Comparison of ENCODE assay signal across 25 mouse cellular contexts in the genomic region with DNA sequence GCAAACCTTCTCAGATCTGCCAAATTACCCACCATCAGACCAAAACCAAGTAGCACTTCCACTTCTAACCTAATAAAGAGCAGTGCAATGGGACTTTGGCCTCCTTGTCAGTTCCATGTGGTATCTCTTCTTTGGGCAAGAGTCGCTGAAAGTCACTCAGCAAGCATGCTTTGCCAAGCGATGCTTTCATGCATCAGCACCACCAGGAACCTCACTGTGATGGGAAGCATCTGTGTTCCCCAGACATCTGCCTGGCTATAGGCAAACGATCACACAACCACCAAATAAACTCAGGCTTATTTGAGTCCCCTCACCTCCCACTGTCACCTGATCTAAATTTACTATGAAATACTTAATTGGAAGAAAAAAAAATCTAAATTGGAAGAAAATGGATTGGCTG. TPM values are rescaled to one million over a fixed set of nuclear protein-coding genes. Genes with fewer than 3 reads are reported as not detected.
DNase-seq lines count a peak whose midpoint lies in the region; ATAC-seq and TF ChIP-seq lines count a peak whose summit lies in the region.
"Had no signal": no experiment of that assay in that cellular context is flagged by ENCODE, and none has a peak within 500 bp of the region (broad histone marks: within the 10 kb centered on the region; RNA-seq: fewer than 3 reads in every experiment).

No protein-coding gene starts in this region.

- WGBS in hindbrain, postnatal 0 days, result 60% methylated on average over 3 of the region's 3 CpGs
- WGBS in hindbrain, embryonic 16.5 days, result 77% methylated on average over 3 of the region's 3 CpGs
- WGBS in liver, adult 2 months, result 64% methylated on average over 3 of the region's 3 CpGs
- WGBS in liver, embryonic 11.5 days, result 92% methylated on average over 3 of the region's 3 CpGs

- peaks cover 29% of the 10 kb centered on the region for H3K4me1 ChIP-seq in hindbrain, postnatal 0 days (ENCODE audit: insufficient read depth, low read length)
- peaks cover 23% of the 10 kb centered on the region for H3K4me1 ChIP-seq in hindbrain, embryonic 16.5 days (ENCODE audit: control insufficient read depth, insufficient read depth, low read depth, low read length)
- peaks cover 30% of the 10 kb centered on the region for H3K4me1 ChIP-seq in liver, adult 2 months (ENCODE audit: control insufficient read depth, insufficient read depth, low read length)
- peaks cover 10% of the 10 kb centered on the region; the same call in 1 of the 2 replicates for H3K4me1 ChIP-seq in liver, embryonic 11.5 days (replicated peaks; ENCODE audit: control insufficient read depth, insufficient read depth, low read length)

- no peaks in the 10 kb centered on the region for H3K9me3 ChIP-seq in hindbrain, postnatal 0 days (ENCODE audit: low read length)
- H3K9me3 ChIP-seq in hindbrain, embryonic 16.5 days (ENCODE audit: control insufficient read depth, low read length), result no peaks in the 10 kb centered on the region
- H3K9me3 ChIP-seq in liver, embryonic 11.5 days (ENCODE audit: control insufficient read depth, low read length), result no peaks in the 10 kb centered on the region
- H3K9me3 ChIP-seq: embryonic facial prominence, embryonic 10.5 days; embryonic facial prominence, embryonic 12.5 days; forebrain, embryonic 13.5 days; forebrain, embryonic 15.5 days; G1E had no signal

- no peak overlapping the region for H3K4me3 ChIP-seq in hindbrain, postnatal 0 days (ENCODE audit: low read length)
- H3K4me3 ChIP-seq in hindbrain, embryonic 16.5 days (ENCODE audit: low read length), result no peak overlapping the region
- no peak overlapping the region for H3K4me3 ChIP-seq in liver, adult 2 months (ENCODE audit: insufficient read depth, low read depth, low read length)
- H3K4me3 ChIP-seq in liver, embryonic 11.5 days (ENCODE audit: low read depth, low read length), result no peak overlapping the region
- H3K4me3 ChIP-seq: embryonic facial prominence, embryonic 10.5 days; embryonic facial prominence, embryonic 12.5 days; forebrain, embryonic 13.5 days; forebrain, embryonic 15.5 days had no signal

- H3K4me2 ChIP-seq in hindbrain, postnatal 0 days (ENCODE audit: low read depth, low read length), result no peak overlapping the region
- H3K4me2 ChIP-seq in hindbrain, embryonic 16.5 days (ENCODE audit: low read length), result no peak overlapping the region
- H3K4me2 ChIP-seq in liver, embryonic 11.5 days, result no peak overlapping the region
- H3K4me2 ChIP-seq: embryonic facial prominence, embryonic 12.5 days; forebrain, embryonic 13.5 days; forebrain, embryonic 15.5 days had no signal

- H3K79me2 ChIP-seq in liver, adult 2 months (ENCODE audit: control insufficient read depth, insufficient read depth, low read length), result peaks cover 18% of the 10 kb centered on the region; the same call in 1 of the 2 replicates

- DNase-seq in cerebellum, postnatal 10 days, result peak; percentile 56 to 73
- DNase-seq in cerebellum, postnatal 36 days, result no peak
- peak; percentile 74 for DNase-seq in heart, adult 11 months
- no peak for DNase-seq in heart, adult 8-10 months (ENCODE audit: low spot score)
- DNase-seq in hindbrain, postnatal 0 days (ENCODE audit: low spot score), result peak; percentile 40
- DNase-seq in liver, adult 2 months (ENCODE audit: extremely low read depth, low read depth, low spot score), result peak; percentile 48
- no peak for DNase-seq in liver, embryonic 11.5 days (ENCODE audit: low spot score)
- DNase-seq: adrenal gland, adult 8-10 months; adrenal gland, postnatal 14 days; adrenal gland, postnatal 36 days; B cell, adult 2 months; cerebellum, adult 18-20 months; cerebellum, adult 8-10 months; cerebellum, adult 9-11 months; forebrain, postnatal 0 days had no signal

- H3K36me3 ChIP-seq in hindbrain, postnatal 0 days (ENCODE audit: insufficient read depth, low read length), result no peaks in the 10 kb centered on the region
- no peaks in the 10 kb centered on the region for H3K36me3 ChIP-seq in hindbrain, embryonic 16.5 days (ENCODE audit: control insufficient read depth, insufficient read depth, low read length)
- 0 out of 2 replicates have a peak, but pooled peaks cover 3% of the 10 kb centered on the region for H3K36me3 ChIP-seq in liver, adult 2 months (ENCODE audit: control insufficient read depth, insufficient read depth, low read length)
- no peaks in the 10 kb centered on the region for H3K36me3 ChIP-seq in liver, embryonic 11.5 days (ENCODE audit: control insufficient read depth, insufficient read depth, low read length)
- H3K36me3 ChIP-seq: embryonic facial prominence, embryonic 12.5 days; forebrain, embryonic 15.5 days had no signal

- no peak overlapping the region for H3K27ac ChIP-seq in hindbrain, postnatal 0 days
- H3K27ac ChIP-seq in hindbrain, embryonic 16.5 days (ENCODE audit: low read depth, low read length), result no peak overlapping the region
- H3K27ac ChIP-seq in liver, adult 2 months (replicated peaks; ENCODE audit: insufficient read depth, low read depth, low read length), result no peak overlapping the region
- no peak overlapping the region for H3K27ac ChIP-seq in liver, embryonic 11.5 days (ENCODE audit: low read depth, low read length)
- H3K27ac ChIP-seq: embryonic facial prominence, embryonic 10.5 days; embryonic facial prominence, embryonic 12.5 days; forebrain, embryonic 13.5 days; forebrain, embryonic 15.5 days had no signal

- no peak for TF ChIP-seq POLR2A in liver, adult 2 months (IDR thresholded peaks at IDR 0.05; ENCODE audit: extremely low read depth, insufficient read depth, low read length)

- no peaks in the 10 kb centered on the region for H3K27me3 ChIP-seq in hindbrain, postnatal 0 days (ENCODE audit: insufficient read depth, low read length)
- H3K27me3 ChIP-seq in hindbrain, embryonic 16.5 days (replicated peaks; ENCODE audit: control insufficient read depth, insufficient read depth, low read length), result no peaks in the 10 kb centered on the region
- H3K27me3 ChIP-seq in liver, adult 2 months (ENCODE audit: control insufficient read depth, insufficient read depth, low read length), result no peaks in the 10 kb centered on the region
- H3K27me3 ChIP-seq in liver, embryonic 11.5 days (replicated peaks; ENCODE audit: control insufficient read depth, insufficient read depth, low read length), result no peaks in the 10 kb centered on the region
- H3K27me3 ChIP-seq: CH12.LX; embryonic facial prominence, embryonic 12.5 days; forebrain, embryonic 13.5 days; forebrain, embryonic 15.5 days; Patski had no signal

- ATAC-seq in hindbrain, postnatal 0 days, result no peak
- no peak for ATAC-seq in hindbrain, embryonic 16.5 days
- no peak for ATAC-seq in liver, embryonic 11.5 days (replicated peaks; ENCODE audit: low FRiP score)
- ATAC-seq: activated CD4-positive, CD25-positive, alpha-beta regulatory T cell, adult 4 months; CD4-positive, CD25-positive, alpha-beta regulatory T cell, adult 4 months; forebrain, embryonic 13.5 days; forebrain, embryonic 15.5 days; forebrain, postnatal 0 days; Patski had no signal

- TF ChIP-seq CTCF in hindbrain, postnatal 0 days (IDR thresholded peaks at IDR 0.05; ENCODE audit: low read depth), result no peak
- TF ChIP-seq CTCF in liver, adult 2 months (IDR thresholded peaks at IDR 0.05; ENCODE audit: low read depth, low read length), result no peak

- no peak overlapping the region for H3K9ac ChIP-seq in hindbrain, postnatal 0 days (replicated peaks; ENCODE audit: low read length)
- no peak overlapping the region for H3K9ac ChIP-seq in hindbrain, embryonic 16.5 days (ENCODE audit: low read depth, low read length)
- no peak overlapping the region for H3K9ac ChIP-seq in liver, adult 2 months (ENCODE audit: low read depth, low read length)
- H3K9ac ChIP-seq in liver, embryonic 11.5 days (ENCODE audit: low read depth, low read length), result no peak overlapping the region
- H3K9ac ChIP-seq: embryonic facial prominence, embryonic 12.5 days; forebrain, embryonic 13.5 days; forebrain, embryonic 15.5 days; forebrain, postnatal 0 days had no signal

RNA-seq across cellular contexts. Expression of gene Ttc17, which starts 5.5 kb away (rescaled TPM):
- total RNA-seq in heart, adult 8-10 months (2022), result 10 to 100 TPM; 30.0 to 38.2 (median 35.3) TPM
- 22.0 and 22.9 TPM in 2 replicates for total RNA-seq in hindbrain, postnatal 0 days (2014; rRNA removed)
- 19.1 and 20.1 TPM in 2 replicates for polyA plus RNA-seq in hindbrain, postnatal 0 days (2015; fragmentation: Nextera tagmentation; extraction: Ambion mirVana)
- 22.0 and 24.0 TPM in 2 replicates for polyA plus RNA-seq in hindbrain, embryonic 16.5 days (2015; fragmentation: Nextera tagmentation; extraction: Ambion mirVana)
- 16.9 and 17.0 TPM in 2 replicates for total RNA-seq in liver, adult 2 months (2014; rRNA removed)
- polyA plus RNA-seq in liver, adult 2 months (2012; rRNA removed), result 10.5 and 12.1 TPM in 2 replicates
- 9.4 and 10.8 TPM in 2 replicates for polyA plus RNA-seq in liver, embryonic 11.5 days (2014; fragmentation: Nextera tagmentation; extraction: Ambion mirVana)

RNA-seq across cellular contexts. Expression of gene Api5, which starts 36.9 kb away (rescaled TPM):
- 10 to 100 TPM; 26.9 to 29.9 (median 28.6) TPM for total RNA-seq in heart, adult 8-10 months (2022)
- total RNA-seq in hindbrain, postnatal 0 days (2014; rRNA removed), result 57.6 and 68.5 TPM in 2 replicates
- 75.1 and 77.7 TPM in 2 replicates for polyA plus RNA-seq in hindbrain, postnatal 0 days (2015; fragmentation: Nextera tagmentation; extraction: Ambion mirVana)
- polyA plus RNA-seq in hindbrain, embryonic 16.5 days (2015; fragmentation: Nextera tagmentation; extraction: Ambion mirVana), result 89.3 and 102 TPM in 2 replicates
- total RNA-seq in liver, adult 2 months (2014; rRNA removed), result 36.6 and 39.0 TPM in 2 replicates
- 12.5 and 12.6 TPM in 2 replicates for polyA plus RNA-seq in liver, adult 2 months (2012; rRNA removed)
- polyA plus RNA-seq in liver, embryonic 11.5 days (2014; fragmentation: Nextera tagmentation; extraction: Ambion mirVana), result 173 and 204 TPM in 2 replicates

Comparison
In these comparisons a context has a peak if more than half of its experiments do, and no peak if none do; other contexts are left out.
1. DNase-seq: peak in cerebellum, postnatal 10 days (2 of 2), heart, adult 11 months (single experiment), hindbrain, postnatal 0 days (single experiment) and liver, adult 2 months (single experiment); none in cerebellum, postnatal 36 days (0 of 2), heart, adult 8-10 months (single experiment) and liver, embryonic 11.5 days (single experiment).